Mouse (Mus musculus): ENCODE measurements around the gene Syap1. TPM values are rescaled to one million over a fixed set of nuclear protein-coding genes. Genes with fewer than 3 reads are reported as not detected.
A peak's percentile ranks its signal among the peaks of the same experiment; 100 is the strongest.
"Not testable (repeated sequence)": the region's sequence is repeated elsewhere in the genome, so short reads cannot be mapped to it uniquely, and the experiment has no call there.

The Syap1 gene
- polyA plus RNA-seq, 2 experiments = 6.6 to 13.2 TPM

DNA sequence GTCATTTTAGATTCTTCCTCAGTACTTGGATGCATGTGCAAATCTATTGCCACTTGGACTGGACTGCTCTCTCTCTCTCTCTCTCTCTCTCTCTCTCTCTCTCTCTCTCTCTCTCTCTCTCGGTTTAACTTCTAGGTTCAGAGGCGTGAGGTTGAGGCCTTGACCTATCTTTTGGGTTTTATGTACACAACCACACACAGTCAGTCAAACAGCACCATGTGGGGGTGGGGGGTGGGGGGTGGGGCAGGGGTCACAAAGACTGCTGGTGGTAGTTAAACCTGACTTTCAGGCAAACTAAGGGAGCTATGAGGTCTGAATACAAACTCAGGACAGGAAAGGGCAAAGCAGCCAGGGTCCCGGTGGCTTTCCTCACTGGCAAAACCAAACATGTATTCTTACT is 19.3 kb upstream of the Syap1 start:
- DNase-seq (ENCODE audit: low read depth in 3 of 3, low spot score in 3 of 3) (no peak), ATAC-seq (ENCODE audit: insufficient read depth) (peak; percentile 47; the same call in 1 of the 2 replicates)
- no peaks in the 10 kb centered on the region for H3K36me3 ChIP-seq (replicated peaks; ENCODE audit: control insufficient read depth, insufficient read depth, low read depth)
- H3K4me2 ChIP-seq (ENCODE audit: low read depth) = no peak overlapping the region
- H3K27ac ChIP-seq = no peak overlapping the region
- H3K9ac ChIP-seq (replicated peaks) = no peak overlapping the region
- no peak for TF ChIP-seq CTCF (IDR thresholded peaks at IDR 0.05; ENCODE audit: low read depth)
- no peak for TF ChIP-seq EP300 (IDR thresholded peaks at IDR 0.05; ENCODE audit: low read depth)
- H3K9me3 ChIP-seq (ENCODE audit: control insufficient read depth, low read length) = no peaks in the 10 kb centered on the region
- H3K4me3 ChIP-seq (ENCODE audit: insufficient read depth in 1 of 2, low read depth in 2 of 2, low read length in 2 of 2) = no peak overlapping the region
- no peaks in the 10 kb centered on the region for H3K4me1 ChIP-seq (replicated peaks; ENCODE audit: control insufficient read depth in 2 of 2, insufficient read depth in 2 of 2, low read length in 1 of 2)
- H3K27me3 ChIP-seq (ENCODE audit: control insufficient read depth, insufficient read depth, low read length) = no peaks in the 10 kb centered on the region
- 74% methylated on average over 3 of the region's 3 CpGs for WGBS (ENCODE audit: insufficient replicate concordance)

DNA sequence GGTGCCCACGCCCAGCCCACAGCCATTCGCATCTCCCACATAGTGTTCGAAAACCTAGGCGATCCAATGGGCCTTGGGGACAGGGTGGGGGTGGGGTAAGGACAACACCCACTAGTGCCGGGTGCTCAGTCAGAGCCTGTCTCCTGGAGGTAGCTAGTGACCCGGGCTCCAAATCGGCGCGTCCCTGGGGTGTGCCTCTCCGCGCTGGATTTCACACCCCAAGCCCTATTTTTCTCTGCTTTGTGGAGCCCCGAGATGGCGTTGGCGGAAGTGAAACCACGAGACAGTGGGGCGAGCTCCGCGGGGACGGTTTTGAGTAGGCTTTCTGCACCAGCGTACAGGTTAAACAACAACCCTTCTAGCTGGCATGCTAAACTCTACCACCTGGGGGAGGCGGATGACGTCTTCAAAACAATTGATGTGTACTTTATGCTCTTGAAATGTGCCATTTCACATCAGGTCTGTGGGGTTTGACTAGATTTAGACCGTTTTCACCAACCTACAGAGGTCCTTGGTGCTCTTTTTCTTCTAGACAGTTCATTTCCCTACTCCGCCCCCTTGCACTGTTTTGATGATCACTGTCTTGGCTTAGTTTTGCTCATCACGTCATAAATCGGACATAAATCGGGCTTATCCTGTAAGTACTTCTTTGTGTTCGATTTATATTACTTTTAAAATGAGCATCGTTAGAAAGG is 13.9 kb upstream of the Syap1 start:
- Histone ChIP-seq H3K9ac (replicated peaks) (peak overlapping the region; percentile 33), H3K27me3 (ENCODE audit: control insufficient read depth, insufficient read depth, low read length) (no peaks in the 10 kb centered on the region), H3K4me3 (ENCODE audit: insufficient read depth in 1 of 2, low read depth in 2 of 2, low read length in 2 of 2) (peak overlapping the region; percentile 58 to 59), H3K9me3 (ENCODE audit: control insufficient read depth, low read length) (no peaks in the 10 kb centered on the region), H3K4me2 (ENCODE audit: low read depth) (peak overlapping the region; percentile 72), H3K4me1 (replicated peaks; ENCODE audit: control insufficient read depth in 2 of 2, insufficient read depth in 2 of 2, low read length in 1 of 2) (0 out of 4 replicates have a peak, but pooled peaks cover 0 to 4% of the 10 kb centered on the region in 2 experiments), H3K27ac (no peak overlapping the region), H3K36me3 (replicated peaks; ENCODE audit: control insufficient read depth, insufficient read depth, low read depth) (no peaks in the 10 kb centered on the region)
- DNase-seq (ENCODE audit: low read depth in 3 of 3, low spot score in 3 of 3) = no peak
- ATAC-seq (ENCODE audit: insufficient read depth) = peak; percentile 73
- TF ChIP-seq EP300 (IDR thresholded peaks at IDR 0.05; ENCODE audit: low read depth) = no peak
- no peak for TF ChIP-seq CTCF (IDR thresholded peaks at IDR 0.05; ENCODE audit: low read depth)
- 17% methylated on average over 29 of the region's 29 CpGs for WGBS (ENCODE audit: insufficient replicate concordance)

DNA sequence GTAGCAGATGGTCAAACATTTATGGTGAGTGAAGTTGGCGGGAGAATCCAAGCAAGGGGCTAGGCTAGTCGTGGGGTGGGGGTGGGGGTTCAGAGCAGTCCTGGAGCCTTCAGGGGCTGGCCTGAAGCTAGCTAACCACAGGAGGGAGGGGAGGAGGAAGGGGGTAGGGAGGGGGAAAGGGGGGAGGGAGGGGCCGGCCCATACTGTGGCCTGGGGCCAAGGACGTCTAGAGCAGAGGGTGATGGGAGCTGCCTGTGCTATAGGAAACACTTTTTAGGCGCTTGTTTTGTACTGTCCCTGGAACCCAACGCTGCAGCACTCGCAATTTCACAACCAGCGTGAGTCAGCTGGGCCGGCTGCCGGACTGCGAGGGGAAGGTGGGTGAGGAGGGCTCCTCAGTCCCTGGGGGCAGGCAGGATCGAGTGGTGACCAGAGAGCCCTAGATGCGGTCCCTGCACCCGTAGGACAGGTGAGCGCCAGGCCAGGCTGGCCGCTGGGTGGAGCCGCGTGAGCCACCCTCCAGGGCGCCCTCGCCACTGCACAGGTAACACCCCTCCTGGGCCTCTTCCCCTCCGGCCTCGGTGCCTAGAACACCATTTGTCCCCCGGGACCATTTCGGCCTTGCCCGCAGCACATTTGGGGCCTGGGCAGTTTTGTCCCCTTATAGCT is 13.3 kb upstream of the Syap1 start:
- Histone ChIP-seq H3K36me3 (replicated peaks; ENCODE audit: control insufficient read depth, insufficient read depth, low read depth) (no peaks in the 10 kb centered on the region), H3K9ac (replicated peaks) (peak overlapping the region; percentile 33), H3K4me2 (ENCODE audit: low read depth) (peak overlapping the region; percentile 72), H3K27me3 (ENCODE audit: control insufficient read depth, insufficient read depth, low read length) (no peaks in the 10 kb centered on the region), H3K9me3 (ENCODE audit: control insufficient read depth, low read length) (no peaks in the 10 kb centered on the region), H3K4me3 (ENCODE audit: insufficient read depth in 1 of 2, low read depth in 2 of 2, low read length in 2 of 2) (peak overlapping the region; percentile 58 to 59), H3K4me1 (replicated peaks; ENCODE audit: control insufficient read depth in 2 of 2, insufficient read depth in 2 of 2, low read length in 1 of 2) (0 out of 4 replicates have a peak, but pooled peaks cover 0 to 4% of the 10 kb centered on the region in 2 experiments), H3K27ac (no peak overlapping the region)
- TF ChIP-seq CTCF (IDR thresholded peaks at IDR 0.05; ENCODE audit: low read depth) (peak; percentile 35; the same call in 1 of the 2 replicates), EP300 (IDR thresholded peaks at IDR 0.05; ENCODE audit: low read depth) (no peak)
- WGBS (ENCODE audit: insufficient replicate concordance) = 15% methylated on average over 21 of the region's 25 CpGs
- ATAC-seq (ENCODE audit: insufficient read depth) (peak; percentile 76), DNase-seq (ENCODE audit: low read depth in 3 of 3, low spot score in 3 of 3) (no peak)

DNA sequence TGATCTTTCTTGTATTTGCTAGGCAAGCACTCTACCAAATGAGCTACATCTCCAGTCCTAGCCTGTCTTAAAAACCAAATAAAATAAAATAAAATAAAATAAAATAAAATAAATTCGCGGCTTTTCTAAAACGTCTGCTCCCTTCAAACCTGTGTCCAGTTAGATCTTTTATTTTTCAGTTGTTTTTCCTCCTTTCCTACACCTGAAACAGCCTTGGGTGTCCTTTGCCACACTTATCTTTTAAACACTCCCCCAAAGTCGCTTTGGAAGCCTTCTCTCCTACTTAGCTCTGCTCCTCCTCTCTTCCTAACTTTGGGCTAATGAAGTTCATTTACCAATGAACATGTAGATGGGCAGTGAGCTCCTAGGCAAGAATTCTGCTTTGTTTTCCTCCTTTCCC is 12.7 kb upstream of the Syap1 start, which contains the start of gene Ctps2:
Gene Ctps2, plus strand, starts transcription at position 301 of the 400 bp plus-strand sequence.
- Histone ChIP-seq H3K4me1 (replicated peaks; ENCODE audit: control insufficient read depth in 2 of 2, insufficient read depth in 2 of 2, low read length in 1 of 2) (0 out of 4 replicates have a peak, but pooled peaks cover 0 to 4% of the 10 kb centered on the region in 2 experiments), H3K9me3 (ENCODE audit: control insufficient read depth, low read length) (no peaks in the 10 kb centered on the region), H3K4me3 (ENCODE audit: insufficient read depth in 1 of 2, low read depth in 2 of 2, low read length in 2 of 2) (peak within 1 kb of the TSS; percentile 58 to 59), H3K4me2 (ENCODE audit: low read depth) (peak within 1 kb of the TSS; percentile 72), H3K9ac (replicated peaks) (peak within 1 kb of the TSS; percentile 33), H3K36me3 (replicated peaks; ENCODE audit: control insufficient read depth, insufficient read depth, low read depth) (no peaks in the 10 kb centered on the region), H3K27ac (no peak within 1 kb of the TSS), H3K27me3 (ENCODE audit: control insufficient read depth, insufficient read depth, low read length) (no peaks in the 10 kb centered on the region)
- no peak for ATAC-seq (ENCODE audit: insufficient read depth)
- DNase-seq (ENCODE audit: low read depth in 3 of 3, low spot score in 3 of 3) = no peak
- 17% methylated on average over 4 of the region's 4 CpGs for WGBS (ENCODE audit: insufficient replicate concordance)
- TF ChIP-seq EP300 (IDR thresholded peaks at IDR 0.05; ENCODE audit: low read depth) (no peak), CTCF (IDR thresholded peaks at IDR 0.05; ENCODE audit: low read depth) (no peak)

DNA sequence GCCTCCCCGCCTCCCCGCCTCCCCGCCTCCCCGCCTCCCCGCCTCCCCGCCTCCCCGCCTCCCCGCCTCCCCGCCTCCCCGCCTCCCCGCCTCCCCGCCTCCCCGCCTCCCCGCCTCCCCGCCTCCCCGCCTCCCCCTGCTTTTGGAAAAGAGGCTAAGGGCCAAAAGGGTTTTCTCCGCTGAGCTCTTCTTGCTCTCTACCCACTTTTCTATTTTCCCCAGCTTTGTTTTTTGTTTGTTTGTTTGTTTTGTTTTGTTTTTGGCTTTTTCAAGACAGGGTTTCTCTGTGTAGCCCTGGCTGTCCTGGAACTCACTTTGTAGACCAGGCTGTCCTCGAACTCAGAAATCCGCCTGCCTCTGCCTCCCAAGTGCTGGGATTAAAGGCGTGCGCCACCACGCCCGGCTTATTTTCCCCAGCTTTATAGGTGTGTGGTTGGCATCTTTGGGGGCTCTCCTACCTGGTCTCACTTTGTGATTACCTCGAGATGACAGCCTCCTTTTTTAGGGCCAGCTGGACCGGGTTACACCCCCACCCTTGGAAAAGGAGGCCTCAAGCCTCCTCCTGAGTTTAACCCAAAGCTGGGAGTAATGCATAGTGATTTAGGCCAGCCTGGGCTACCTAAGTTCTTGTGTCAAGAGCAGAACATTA is 452 bp upstream of the Syap1 start:
- not testable (repeated sequence) for H3K4me3 ChIP-seq (ENCODE audit: insufficient read depth in 1 of 2, low read depth in 2 of 2, low read length in 2 of 2)

More for the DNA sequence above, 452 bp upstream of the Syap1 start:
- H3K9me3 ChIP-seq (ENCODE audit: control insufficient read depth, low read length); ATAC-seq (ENCODE audit: insufficient read depth); DNase-seq (ENCODE audit: low read depth in 3 of 3, low spot score in 3 of 3); H3K27ac ChIP-seq; H3K4me1 ChIP-seq (replicated peaks; ENCODE audit: control insufficient read depth in 2 of 2, insufficient read depth in 2 of 2, low read length in 1 of 2); H3K36me3 ChIP-seq (replicated peaks; ENCODE audit: control insufficient read depth, insufficient read depth, low read depth); H3K27me3 ChIP-seq (ENCODE audit: control insufficient read depth, insufficient read depth, low read length); H3K9ac ChIP-seq (replicated peaks): not testable (repeated sequence)
- WGBS (ENCODE audit: insufficient replicate concordance) = 60% methylated on average over 9 of the region's 25 CpGs
- peak overlapping the region; percentile 28; the same call in 1 of the 2 replicates for H3K4me2 ChIP-seq (ENCODE audit: low read depth)

Measured in liver, embryonic 14.5 days (tissue).